Mouse (Mus musculus): ENCODE measurements around the gene Gata3. TPM values are rescaled to one million over a fixed set of nuclear protein-coding genes. Genes with fewer than 3 reads are reported as not detected.

Gene Gata3
- polyA plus RNA-seq (2014; fragmentation: Nextera tagmentation; extraction: Ambion mirVana), result 8.7 and 13.3 TPM in 2 replicates

GRCm38 (mm10) chr2:9889651-9890183 lies at the start of gene Gata3:
Gene Gata3 (minus strand): TSS chr2:9890034.
- Histone ChIP-seq H3K4me1 (ENCODE audit: control insufficient read depth, insufficient read depth, low read length) (no peaks in the 10 kb centered on the region), H3K9me3 (ENCODE audit: control insufficient read depth, low read length) (no peaks in the 10 kb centered on the region), H3K4me3 (ENCODE audit: low read depth, low read length) (no peak within 1 kb of the TSS), H3K4me2 (ENCODE audit: low read depth, low read length) (peak within 1 kb of the TSS; percentile 14; the same call in 1 of the 2 replicates), H3K9ac (replicated peaks; ENCODE audit: low read depth, low read length) (no peak within 1 kb of the TSS), H3K27ac (ENCODE audit: low read depth, low read length) (no peak within 1 kb of the TSS), H3K36me3 (ENCODE audit: control insufficient read depth, insufficient read depth, low read length) (no peaks in the 10 kb centered on the region), H3K27me3 (ENCODE audit: control insufficient read depth, insufficient read depth, low read length) (peaks cover 64% of the 10 kb centered on the region)
- under 1% methylated on average over 23 of the region's 23 CpGs for WGBS
- ATAC-seq (ENCODE audit: low read depth), result no peak

GRCm38 (mm10) chr2:9939250-9939649 lies 49.4 kb upstream of the Gata3 start:
- Histone ChIP-seq H3K9me3 (ENCODE audit: control insufficient read depth, low read length) (no peaks in the 10 kb centered on the region), H3K4me2 (ENCODE audit: low read depth, low read length) (no peak overlapping the region), H3K4me1 (ENCODE audit: control insufficient read depth, insufficient read depth, low read length) (no peaks in the 10 kb centered on the region), H3K27me3 (ENCODE audit: control insufficient read depth, insufficient read depth, low read length) (no peaks in the 10 kb centered on the region), H3K9ac (replicated peaks; ENCODE audit: low read depth, low read length) (no peak overlapping the region), H3K27ac (ENCODE audit: low read depth, low read length) (no peak overlapping the region), H3K36me3 (ENCODE audit: control insufficient read depth, insufficient read depth, low read length) (no peaks in the 10 kb centered on the region), H3K4me3 (ENCODE audit: low read depth, low read length) (no peak overlapping the region)
- no peak for ATAC-seq (ENCODE audit: low read depth)
- 81% methylated on average over 4 of the region's 4 CpGs for WGBS

GRCm38 (mm10) chr2:9935965-9936364 lies 46.1 kb upstream of the Gata3 start:
- Histone ChIP-seq H3K36me3 (ENCODE audit: control insufficient read depth, insufficient read depth, low read length) (no peaks in the 10 kb centered on the region), H3K4me2 (ENCODE audit: low read depth, low read length) (no peak overlapping the region), H3K27ac (ENCODE audit: low read depth, low read length) (no peak overlapping the region), H3K4me1 (ENCODE audit: control insufficient read depth, insufficient read depth, low read length) (no peaks in the 10 kb centered on the region), H3K27me3 (ENCODE audit: control insufficient read depth, insufficient read depth, low read length) (no peaks in the 10 kb centered on the region), H3K4me3 (ENCODE audit: low read depth, low read length) (no peak overlapping the region), H3K9ac (replicated peaks; ENCODE audit: low read depth, low read length) (no peak overlapping the region), H3K9me3 (ENCODE audit: control insufficient read depth, low read length) (no peaks in the 10 kb centered on the region)
- WGBS, result 0% methylated on average over 1 of the region's 1 CpGs
- ATAC-seq (ENCODE audit: low read depth), result no peak

- no peak for ATAC-seq (ENCODE audit: low read depth)
- no peaks in the 10 kb centered on the region for H3K4me1 ChIP-seq (ENCODE audit: control insufficient read depth, insufficient read depth, low read length)
- no peaks in the 10 kb centered on the region for H3K9me3 ChIP-seq (ENCODE audit: control insufficient read depth, low read length)
- H3K27ac ChIP-seq (ENCODE audit: low read depth, low read length), result no peak overlapping the region
- no peak overlapping the region for H3K9ac ChIP-seq (replicated peaks; ENCODE audit: low read depth, low read length)
- no peaks in the 10 kb centered on the region for H3K36me3 ChIP-seq (ENCODE audit: control insufficient read depth, insufficient read depth, low read length)
- 79% methylated on average over 4 of the region's 4 CpGs for WGBS
- H3K27me3 ChIP-seq (ENCODE audit: control insufficient read depth, insufficient read depth, low read length), result no peaks in the 10 kb centered on the region
- no peak overlapping the region for H3K4me2 ChIP-seq (ENCODE audit: low read depth, low read length)
- H3K4me3 ChIP-seq (ENCODE audit: low read depth, low read length), result no peak overlapping the region
These were observed 37.1 kb upstream of the Gata3 start for GRCm38 (mm10) chr2:9926905-9927283.

- WGBS, result 44% methylated on average over 7 of the region's 7 CpGs
- ATAC-seq (ENCODE audit: low read depth), result no peak
- no peaks in the 10 kb centered on the region for H3K9me3 ChIP-seq (ENCODE audit: control insufficient read depth, low read length)
These were observed 36.5 kb upstream of the Gata3 start for GRCm38 (mm10) chr2:9926194-9926904.

GRCm38 (mm10) chr2:9918691-9919471 lies 29.0 kb upstream of the Gata3 start:
- no peak overlapping the region for H3K27ac ChIP-seq (ENCODE audit: low read depth, low read length)
- WGBS, result 92% methylated on average over 17 of the region's 17 CpGs
- no peak for ATAC-seq (ENCODE audit: low read depth)
- H3K4me3 ChIP-seq (ENCODE audit: low read depth, low read length), result no peak overlapping the region
- no peak overlapping the region for H3K4me2 ChIP-seq (ENCODE audit: low read depth, low read length)
- H3K9ac ChIP-seq (replicated peaks; ENCODE audit: low read depth, low read length), result no peak overlapping the region
- H3K9me3 ChIP-seq (ENCODE audit: control insufficient read depth, low read length), result no peaks in the 10 kb centered on the region
- H3K27me3 ChIP-seq (ENCODE audit: control insufficient read depth, insufficient read depth, low read length), result no peaks in the 10 kb centered on the region
- no peaks in the 10 kb centered on the region for H3K4me1 ChIP-seq (ENCODE audit: control insufficient read depth, insufficient read depth, low read length)
- H3K36me3 ChIP-seq (ENCODE audit: control insufficient read depth, insufficient read depth, low read length), result peaks cover 6% of the 10 kb centered on the region; the same call in 1 of the 2 replicates

More at GRCm38 (mm10) chr2:9926194-9926904, 36.5 kb upstream of the Gata3 start:
- no peak overlapping the region for H3K9ac ChIP-seq (replicated peaks; ENCODE audit: low read depth, low read length)
- H3K27ac ChIP-seq (ENCODE audit: low read depth, low read length), result no peak overlapping the region
- H3K4me3 ChIP-seq (ENCODE audit: low read depth, low read length), result no peak overlapping the region
- no peaks in the 10 kb centered on the region for H3K27me3 ChIP-seq (ENCODE audit: control insufficient read depth, insufficient read depth, low read length)
- no peaks in the 10 kb centered on the region for H3K4me1 ChIP-seq (ENCODE audit: control insufficient read depth, insufficient read depth, low read length)
- H3K4me2 ChIP-seq (ENCODE audit: low read depth, low read length), result no peak overlapping the region
- no peaks in the 10 kb centered on the region for H3K36me3 ChIP-seq (ENCODE audit: control insufficient read depth, insufficient read depth, low read length)

- Histone ChIP-seq H3K4me2 (ENCODE audit: low read depth, low read length) (no peak overlapping the region), H3K9me3 (ENCODE audit: control insufficient read depth, low read length) (no peaks in the 10 kb centered on the region), H3K4me1 (ENCODE audit: control insufficient read depth, insufficient read depth, low read length) (no peaks in the 10 kb centered on the region), H3K9ac (replicated peaks; ENCODE audit: low read depth, low read length) (no peak overlapping the region), H3K36me3 (ENCODE audit: control insufficient read depth, insufficient read depth, low read length) (peaks cover 6% of the 10 kb centered on the region; the same call in 1 of the 2 replicates), H3K4me3 (ENCODE audit: low read depth, low read length) (no peak overlapping the region), H3K27ac (ENCODE audit: low read depth, low read length) (no peak overlapping the region), H3K27me3 (ENCODE audit: control insufficient read depth, insufficient read depth, low read length) (no peaks in the 10 kb centered on the region)
- 91% methylated on average over 9 of the region's 9 CpGs for WGBS
- no peak for ATAC-seq (ENCODE audit: low read depth)
These were observed 27.8 kb upstream of the Gata3 start for GRCm38 (mm10) chr2:9917602-9918001.

GRCm38 (mm10) chr2:9905995-9906394 lies 16.2 kb upstream of the Gata3 start:
- no peaks in the 10 kb centered on the region for H3K36me3 ChIP-seq (ENCODE audit: control insufficient read depth, insufficient read depth, low read length)
- no peak overlapping the region for H3K27ac ChIP-seq (ENCODE audit: low read depth, low read length)
- H3K4me2 ChIP-seq (ENCODE audit: low read depth, low read length), result no peak overlapping the region
- no peak for ATAC-seq (ENCODE audit: low read depth)
- WGBS, result 11% methylated on average over 11 of the region's 11 CpGs
- 0 out of 2 replicates have a peak, but pooled peaks cover 3% of the 10 kb centered on the region for H3K27me3 ChIP-seq (ENCODE audit: control insufficient read depth, insufficient read depth, low read length)
- no peaks in the 10 kb centered on the region for H3K9me3 ChIP-seq (ENCODE audit: control insufficient read depth, low read length)
- no peak overlapping the region for H3K9ac ChIP-seq (replicated peaks; ENCODE audit: low read depth, low read length)
- H3K4me3 ChIP-seq (ENCODE audit: low read depth, low read length), result no peak overlapping the region
- no peaks in the 10 kb centered on the region for H3K4me1 ChIP-seq (ENCODE audit: control insufficient read depth, insufficient read depth, low read length)
